Mouse (Mus musculus) liver, embryonic 13.5 days (tissue): Measurements from ENCODE around the gene Arhgap40. TPM values are rescaled to one million over a fixed set of nuclear protein-coding genes. Genes with fewer than 3 reads are reported as not detected.

Experiments used
- ATAC-seq: fragments of 200-750 bp; cut with Nextera tagmentation; 2 replicates; pipeline ENCODE4 v1.8.0; 2017; ENCODE audit warnings: low read depth, mild to moderate bottlenecking, moderate number of reproducible peaks, moderate library complexity
- DNase-seq: peaks from one replicate; pipeline ENCODE4 v3.0.0; 2022
- H3K27ac ChIP-seq: fragments of 300-500 bp; sonication (generic); 2 replicates; pipeline ENCODE4 v1.5.1; 2015; ENCODE audit warnings: moderate library complexity, mild to moderate bottlenecking, inconsistent platforms
- H3K27me3 ChIP-seq: fragments of 300-500 bp; sonication (generic); 2 replicates; pipeline ENCODE4 v1.6.1; 2015; ENCODE audit warnings: mild to moderate bottlenecking, inconsistent platforms
- H3K36me3 ChIP-seq: fragments of 300-500 bp; sonication (generic); 2 replicates; pipeline ENCODE4 v1.6.1; 2015; ENCODE audit warnings: mild to moderate bottlenecking, inconsistent platforms
- H3K4me1 ChIP-seq: fragments of 300-500 bp; sonication (generic); replicated peaks from 2 replicates; pipeline ENCODE4 v1.6.1; 2015; ENCODE audit warnings: inconsistent platforms
- H3K4me2 ChIP-seq: fragments of 300-500 bp; sonication (generic); 2 replicates; pipeline ENCODE4 v1.6.1; 2015; ENCODE audit warnings: inconsistent platforms, mild to moderate bottlenecking, moderate library complexity
- H3K4me3 ChIP-seq: fragments of 300-500 bp; sonication (generic); replicated peaks from 2 replicates; pipeline ENCODE4 v1.5.1; 2015; ENCODE audit warnings: mild to moderate bottlenecking, inconsistent platforms
- H3K9ac ChIP-seq: fragments of 300-500 bp; sonication (generic); 2 replicates; pipeline ENCODE4 v1.6.1; 2015; ENCODE audit warnings: mild to moderate bottlenecking, inconsistent platforms
- H3K9me3 ChIP-seq: fragments of 300-500 bp; sonication (generic); replicated peaks from 2 replicates; pipeline ENCODE4 v1.6.1; 2016; ENCODE audit warnings: inconsistent platforms
- WGBS: fragments of 180-500 bp; shearing (Covaris S2); methylation state at CpG from one replicate; pipeline ENCODE4 v1.1.7; 2015; ENCODE audit not compliant: insufficient replicate concordance; 5-methylcytosine and 5-hydroxymethylcytosine counted together
- polyA plus RNA-seq: library from polyadenylated mRNA; unstranded; fragments of >200 nt; fragmentation: Nextera tagmentation; extraction: Ambion mirVana; gene quantifications from 2 replicates; pipeline ENCODE4 v1.2.1, GENCODE M21; 2015

Gene Arhgap40
- polyA plus RNA-seq, 1 experiment from 2014 or later, result not detected

DNA sequence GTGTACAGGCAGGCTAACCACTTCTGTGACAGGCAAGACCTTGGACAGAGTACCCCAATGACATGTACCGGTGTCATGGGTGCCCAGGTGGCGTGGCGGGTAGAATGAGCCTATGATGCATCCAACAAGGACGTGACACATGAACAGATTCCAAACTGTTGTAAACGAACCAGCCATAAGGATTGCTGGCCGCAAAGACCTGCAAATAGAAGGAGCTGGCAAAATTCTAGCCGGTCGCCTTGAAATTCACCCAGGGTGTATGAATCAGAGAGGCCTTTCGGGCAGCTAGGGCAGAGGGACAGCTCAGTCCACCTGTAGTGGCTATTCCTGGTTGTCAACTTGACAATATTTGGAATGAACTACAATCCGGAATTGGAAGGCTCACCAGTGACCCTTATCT, 41.8 kb downstream of the Arhgap40 start:
- WGBS, result 14% methylated on average over 10 of the region's 10 CpGs
- Histone ChIP-seq H3K27ac (no peak overlapping the region), H3K9ac (no peak overlapping the region), H3K4me2 (no peak overlapping the region), H3K27me3 (peaks cover 38% of the 10 kb centered on the region), H3K4me1 (peaks cover 8% of the 10 kb centered on the region), H3K9me3 (no peaks in the 10 kb centered on the region), H3K36me3 (no peaks in the 10 kb centered on the region), H3K4me3 (no peak overlapping the region)
- DNase-seq, result no peak
- no peak for ATAC-seq

DNA sequence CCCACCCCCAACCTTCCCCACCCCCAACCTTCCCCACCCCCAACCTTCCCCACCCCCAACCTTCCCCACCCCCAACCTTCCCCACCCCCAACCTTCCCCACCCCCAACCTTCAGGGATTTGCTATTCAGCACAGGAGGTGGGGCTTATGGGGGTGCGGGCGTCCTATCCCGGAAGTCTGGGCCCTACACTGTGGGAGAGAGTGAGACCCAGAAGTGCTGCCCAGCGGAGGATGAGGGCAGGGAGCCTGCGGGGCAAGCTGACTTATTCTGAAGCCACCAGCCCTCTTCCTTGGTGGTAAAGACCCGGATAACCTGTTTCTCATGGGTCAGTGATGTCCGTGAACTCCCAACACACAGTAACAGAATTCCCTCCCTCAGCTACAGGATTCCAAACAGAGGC, 42.7 kb downstream of the Arhgap40 start:
- 3% methylated on average over 7 of the region's 7 CpGs for WGBS
- Histone ChIP-seq H3K4me2 (peak overlapping the region; percentile 50; the same call in 1 of the 2 replicates), H3K4me3 (no peak overlapping the region)

DNA sequence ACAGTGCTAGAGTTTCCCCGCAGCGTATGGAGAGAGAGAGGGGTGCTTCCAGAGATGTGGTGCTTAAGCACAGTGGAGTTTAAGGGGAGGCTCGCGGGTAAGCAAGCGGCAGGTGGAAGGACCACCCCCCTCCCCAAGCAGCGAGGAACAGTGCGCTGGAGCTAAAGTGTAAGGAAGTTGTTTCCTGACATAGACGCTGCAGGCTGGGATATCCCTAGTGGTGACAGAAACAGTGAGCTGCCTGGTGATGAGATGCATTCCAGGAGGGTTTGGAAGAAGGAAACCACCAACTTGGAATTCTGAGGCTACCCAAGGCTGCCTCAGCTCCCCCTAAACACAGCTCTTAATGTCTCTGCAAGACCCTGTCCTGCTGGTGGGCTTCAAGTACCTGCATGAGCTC, 43.2 kb downstream of the Arhgap40 start:
- Histone ChIP-seq H3K4me2 (peak overlapping the region; percentile 50), H3K9me3 (no peaks in the 10 kb centered on the region), H3K4me1 (peaks cover 8% of the 10 kb centered on the region), H3K36me3 (no peaks in the 10 kb centered on the region), H3K9ac (no peak overlapping the region), H3K27ac (no peak overlapping the region), H3K4me3 (peak overlapping the region; percentile 10; the same call in 1 of the 2 replicates), H3K27me3 (peaks cover 37% of the 10 kb centered on the region)
- DNase-seq (no peak), ATAC-seq (no peak)
- 5% methylated on average over 8 of the region's 8 CpGs for WGBS

More for the DNA sequence above, 42.7 kb downstream of the Arhgap40 start:
- Histone ChIP-seq H3K36me3 (no peaks in the 10 kb centered on the region), H3K4me1 (peaks cover 8% of the 10 kb centered on the region), H3K9me3 (no peaks in the 10 kb centered on the region), H3K9ac (no peak overlapping the region), H3K27ac (no peak overlapping the region), H3K27me3 (peaks cover 36% of the 10 kb centered on the region)
- no peak for DNase-seq
- ATAC-seq, result no peak

DNA sequence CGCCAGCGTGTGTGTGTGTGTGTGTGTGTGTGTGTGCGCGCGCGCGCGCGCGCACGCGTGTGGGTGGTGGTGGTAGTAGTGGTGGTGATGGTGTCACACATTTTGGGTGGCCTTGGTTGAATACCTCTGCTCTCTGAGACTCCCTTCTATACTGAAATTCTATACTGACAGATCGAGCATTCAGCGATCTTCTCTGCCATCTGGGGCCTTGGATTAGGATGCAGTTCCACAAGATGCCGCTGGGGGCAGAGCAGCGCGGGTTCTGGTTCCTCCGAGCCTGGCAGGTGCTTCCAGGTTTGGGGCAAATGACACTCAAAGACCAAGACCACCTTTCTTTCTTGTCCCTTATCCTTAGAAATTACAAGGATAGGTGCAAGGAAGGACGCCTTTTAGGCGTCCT, 43.6 kb downstream of the Arhgap40 start:
- H3K9ac ChIP-seq, result no peak overlapping the region
- no peaks in the 10 kb centered on the region for H3K36me3 ChIP-seq
- peak; percentile 29 for DNase-seq
- H3K4me1 ChIP-seq, result peaks cover 8% of the 10 kb centered on the region
- peak overlapping the region; percentile 10; the same call in 1 of the 2 replicates for H3K4me3 ChIP-seq
- 1% methylated on average over 20 of the region's 20 CpGs for WGBS
- H3K27me3 ChIP-seq, result peaks cover 41% of the 10 kb centered on the region
- H3K27ac ChIP-seq, result no peak overlapping the region
- peak overlapping the region; percentile 50 for H3K4me2 ChIP-seq
- no peak for ATAC-seq
- H3K9me3 ChIP-seq, result no peaks in the 10 kb centered on the region

DNA sequence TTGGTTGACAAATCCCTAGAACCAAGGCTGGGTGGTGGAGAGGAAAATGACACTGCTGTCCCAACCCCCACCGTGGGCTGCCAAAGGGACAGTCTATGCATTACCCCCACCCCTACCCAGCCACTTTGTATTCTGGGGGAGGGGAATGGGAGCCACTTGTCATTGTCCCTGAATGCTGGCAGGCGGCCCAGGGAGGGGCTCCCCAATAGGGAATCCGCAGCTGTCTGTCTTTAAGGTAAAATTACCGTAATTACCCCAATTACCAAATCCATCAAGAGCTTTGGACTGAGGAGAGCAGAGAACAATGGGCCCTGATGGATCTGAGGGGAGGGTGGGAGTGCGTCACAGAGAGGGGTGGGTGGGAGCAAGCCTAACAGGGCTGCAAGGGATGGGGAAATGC, 44.2 kb downstream of the Arhgap40 start:
- Histone ChIP-seq H3K4me2 (no peak overlapping the region), H3K27me3 (peaks cover 41% of the 10 kb centered on the region), H3K9me3 (no peaks in the 10 kb centered on the region), H3K4me3 (no peak overlapping the region), H3K36me3 (no peaks in the 10 kb centered on the region), H3K4me1 (peaks cover 8% of the 10 kb centered on the region), H3K27ac (no peak overlapping the region), H3K9ac (no peak overlapping the region)
- ATAC-seq (no peak), DNase-seq (no peak)
- WGBS, result 16% methylated on average over 5 of the region's 5 CpGs

DNA sequence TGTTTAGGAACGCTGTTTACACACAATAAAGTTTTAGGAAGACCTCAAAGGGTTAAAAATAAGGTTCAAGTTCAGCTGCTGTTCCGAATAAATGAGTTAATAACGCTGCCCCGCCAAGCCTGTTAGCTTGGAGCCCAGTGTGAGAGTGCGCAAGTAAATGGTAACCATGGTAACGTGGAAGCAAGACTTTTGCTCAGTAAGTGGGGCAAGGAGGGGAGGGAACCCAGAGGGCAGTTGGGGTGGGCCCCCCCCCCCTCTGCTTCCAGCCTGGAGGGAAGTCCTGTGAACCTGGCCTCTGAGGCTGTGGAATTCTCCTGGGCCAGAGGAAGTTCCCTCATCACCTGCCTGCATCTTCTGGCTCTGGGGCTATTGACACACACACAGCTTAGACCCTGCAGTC, 47.3 kb downstream of the Arhgap40 start:
- no peaks in the 10 kb centered on the region for H3K9me3 ChIP-seq
- peaks cover 8% of the 10 kb centered on the region for H3K4me1 ChIP-seq
- H3K4me2 ChIP-seq, result no peak overlapping the region
- H3K4me3 ChIP-seq, result no peak overlapping the region
- H3K27ac ChIP-seq, result no peak overlapping the region
- no peak overlapping the region for H3K9ac ChIP-seq
- 59% methylated on average over 6 of the region's 6 CpGs for WGBS
- ATAC-seq (no peak), DNase-seq (no peak)
- peaks cover 33% of the 10 kb centered on the region for H3K27me3 ChIP-seq
- no peaks in the 10 kb centered on the region for H3K36me3 ChIP-seq

DNA sequence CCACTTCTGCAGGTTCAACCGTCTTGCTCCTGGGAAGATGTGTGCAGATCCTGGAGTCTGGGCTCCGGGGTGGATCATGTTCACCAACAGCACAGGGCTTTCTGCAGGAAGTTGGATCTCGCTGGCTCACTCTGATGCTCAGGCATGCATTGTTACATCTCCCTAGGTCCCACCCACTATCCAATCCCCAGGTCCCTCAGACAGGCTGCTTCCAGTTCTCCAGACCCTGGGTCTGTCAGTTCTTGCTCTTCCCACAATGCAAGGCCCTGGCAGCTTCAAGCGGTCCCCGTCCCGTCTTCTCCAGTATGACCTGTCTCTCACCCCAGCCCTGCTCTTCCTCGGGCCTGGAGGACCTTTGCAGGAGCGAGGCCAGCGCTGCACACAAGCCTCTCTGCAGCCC, 48.2 kb downstream of the Arhgap40 start:
- 16% methylated on average over 9 of the region's 9 CpGs for WGBS
- Histone ChIP-seq H3K9ac (no peak overlapping the region), H3K27me3 (peaks cover 34% of the 10 kb centered on the region), H3K4me1 (peaks cover 3% of the 10 kb centered on the region), H3K4me3 (no peak overlapping the region), H3K4me2 (no peak overlapping the region), H3K36me3 (no peaks in the 10 kb centered on the region), H3K9me3 (no peaks in the 10 kb centered on the region), H3K27ac (no peak overlapping the region)
- ATAC-seq (no peak), DNase-seq (no peak)

DNA sequence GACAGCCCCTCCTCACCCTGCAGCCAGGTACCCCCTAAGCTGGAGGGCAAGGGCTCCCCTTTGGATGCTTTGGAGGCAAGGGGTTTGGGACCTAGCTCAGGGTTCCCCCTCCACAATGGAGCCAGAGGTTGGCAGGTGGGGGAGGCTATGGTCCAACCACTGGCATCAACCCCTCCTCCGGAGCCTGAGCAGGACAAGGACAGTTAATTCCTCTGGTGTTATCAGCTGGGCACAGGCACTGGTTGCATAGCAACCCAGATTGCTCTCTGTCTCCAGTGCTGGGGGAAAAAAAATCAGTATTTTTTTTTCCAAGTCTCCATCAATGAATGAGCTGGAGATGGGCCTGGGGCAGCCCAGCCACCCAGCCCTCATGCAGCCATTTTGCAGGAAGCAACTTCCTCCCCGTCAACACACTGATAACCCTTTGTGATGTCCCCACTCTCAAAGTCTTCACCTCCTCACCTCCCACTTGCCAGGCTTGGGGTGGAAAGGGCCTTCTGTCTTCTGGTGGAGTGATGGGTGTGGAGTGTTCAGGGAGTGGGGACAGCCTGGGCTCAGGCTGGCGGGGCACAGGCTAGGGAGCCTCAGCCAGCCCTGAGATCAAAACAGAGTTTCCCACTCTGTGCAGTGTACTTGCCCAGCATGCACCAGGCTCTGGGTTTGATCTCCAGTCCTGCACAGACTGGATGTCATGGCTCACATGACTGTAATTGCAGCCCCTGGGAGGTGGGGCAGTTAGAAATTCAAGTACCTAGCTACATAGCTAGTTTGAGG, 49.0 kb downstream of the Arhgap40 start:
- Histone ChIP-seq H3K27me3 (peaks cover 34% of the 10 kb centered on the region), H3K9ac (no peak overlapping the region), H3K4me1 (no peaks in the 10 kb centered on the region), H3K9me3 (no peaks in the 10 kb centered on the region), H3K27ac (no peak overlapping the region), H3K4me3 (no peak overlapping the region), H3K4me2 (no peak overlapping the region), H3K36me3 (no peaks in the 10 kb centered on the region)
- 18% methylated on average over 3 of the region's 3 CpGs for WGBS
- DNase-seq, result no peak
- ATAC-seq, result no peak

DNA sequence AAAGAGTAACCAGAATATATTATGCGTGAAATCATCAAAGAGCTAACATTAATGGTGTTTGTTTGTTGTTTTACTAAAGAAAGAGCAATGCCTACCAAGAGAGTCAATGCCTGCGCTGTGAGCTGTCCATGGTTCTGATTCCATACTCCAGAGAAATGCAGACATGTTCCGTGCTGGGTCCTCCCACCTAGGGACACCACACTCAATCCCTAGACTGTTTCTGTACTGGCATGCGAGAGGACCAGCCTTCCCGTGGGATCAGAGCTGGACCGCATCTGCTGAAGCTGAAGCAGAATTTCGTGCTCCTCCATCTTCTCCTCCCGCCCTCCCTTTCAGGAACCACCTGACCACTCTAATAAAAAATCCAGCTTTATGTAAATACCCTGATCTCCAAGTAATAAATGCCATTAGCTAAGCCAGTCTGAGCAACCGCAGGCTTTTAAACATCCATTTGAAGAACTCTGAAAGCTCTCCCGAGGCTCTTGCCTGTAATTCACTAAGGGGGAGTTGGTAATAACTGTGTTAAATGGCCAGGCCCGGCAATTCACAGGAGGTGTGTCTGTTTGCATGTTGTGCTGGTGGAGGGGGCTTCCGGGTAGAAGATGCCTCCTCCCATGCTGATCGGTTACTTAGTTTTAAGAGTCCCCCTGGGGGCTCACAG, 58.0 kb downstream of the Arhgap40 start:
- H3K9ac ChIP-seq, result no peak overlapping the region
- no peak overlapping the region for H3K4me3 ChIP-seq
- DNase-seq (peak; percentile 11), ATAC-seq (no peak)
- H3K4me1 ChIP-seq, result no peaks in the 10 kb centered on the region
- WGBS, result 21% methylated on average over 13 of the region's 13 CpGs
- no peaks in the 10 kb centered on the region for H3K36me3 ChIP-seq
- H3K9me3 ChIP-seq, result no peaks in the 10 kb centered on the region
- no peak overlapping the region for H3K4me2 ChIP-seq
- peaks cover 10% of the 10 kb centered on the region for H3K27me3 ChIP-seq
- H3K27ac ChIP-seq, result no peak overlapping the region

DNA sequence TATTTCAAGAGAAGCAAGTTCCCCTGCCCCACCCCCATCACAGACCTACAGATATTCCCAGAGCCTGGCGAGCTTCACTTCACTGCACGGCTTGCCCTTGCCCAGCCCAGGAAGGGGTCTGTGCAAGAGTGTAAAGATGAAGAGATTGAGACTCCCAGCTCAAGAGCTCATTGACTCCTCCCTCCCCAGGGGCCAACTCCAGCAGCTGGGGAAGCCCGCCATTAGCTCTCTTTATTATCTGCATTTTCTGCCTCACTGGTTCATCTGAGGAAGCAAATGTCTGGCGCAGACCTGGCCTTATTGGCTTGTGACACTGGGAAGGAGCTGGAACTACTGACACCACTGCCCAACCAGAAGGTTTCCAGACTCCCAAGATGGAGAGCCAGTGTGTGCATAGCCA, 67.4 kb downstream of the Arhgap40 start:
- no peaks in the 10 kb centered on the region for H3K36me3 ChIP-seq
- DNase-seq, result no peak
- no peak for ATAC-seq
- no peaks in the 10 kb centered on the region for H3K9me3 ChIP-seq
- peaks cover 6% of the 10 kb centered on the region for H3K4me1 ChIP-seq
- H3K9ac ChIP-seq, result no peak overlapping the region
- H3K27ac ChIP-seq, result no peak overlapping the region
- no peak overlapping the region for H3K4me2 ChIP-seq
- H3K27me3 ChIP-seq, result no peaks in the 10 kb centered on the region
- H3K4me3 ChIP-seq, result no peak overlapping the region
- WGBS, result 49% methylated on average over 4 of the region's 4 CpGs

DNA sequence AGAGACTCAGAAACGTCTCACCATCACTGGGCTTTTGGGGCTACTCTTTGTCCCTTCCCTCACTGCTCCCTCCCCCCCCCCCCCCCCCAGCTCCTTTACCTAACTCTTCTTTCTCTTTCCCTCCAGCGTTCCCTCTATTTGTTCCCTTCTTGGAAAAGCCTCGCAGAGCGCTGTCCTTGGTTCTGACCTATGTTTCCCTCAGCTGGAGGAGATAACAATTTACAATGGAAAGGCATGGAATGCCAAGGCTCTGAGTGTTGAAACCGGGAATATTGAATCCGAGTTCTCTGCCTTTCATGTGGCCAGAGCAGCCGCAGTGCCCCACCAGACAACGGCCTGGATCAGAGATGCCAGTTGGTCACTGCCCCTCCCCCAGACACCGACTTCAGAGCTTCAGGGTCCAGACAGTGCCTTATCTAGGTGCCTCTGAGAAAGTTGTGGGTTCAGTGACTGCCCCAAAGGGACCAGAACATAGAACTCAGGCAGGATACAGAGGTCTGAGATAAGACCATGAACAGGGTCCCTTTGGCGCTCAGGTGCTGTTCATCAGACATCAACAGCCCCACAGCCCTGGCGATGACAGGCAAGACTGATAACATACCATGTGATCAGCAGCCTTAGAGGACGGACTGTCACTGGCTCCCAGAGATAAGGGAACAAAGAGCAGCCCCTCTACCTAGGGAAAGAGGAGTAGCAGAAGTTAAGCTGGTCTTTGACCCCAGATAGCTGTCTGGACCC, 72.2 kb downstream of the Arhgap40 start:
- H3K4me3 ChIP-seq, result no peak overlapping the region
- no peaks in the 10 kb centered on the region for H3K9me3 ChIP-seq
- H3K4me2 ChIP-seq, result peak overlapping the region; percentile 15
- peaks cover 10% of the 10 kb centered on the region for H3K4me1 ChIP-seq
- 4% methylated on average over 12 of the region's 12 CpGs for WGBS
- DNase-seq, result peak; percentile 35
- no peak overlapping the region for H3K9ac ChIP-seq
- H3K27me3 ChIP-seq, result peaks cover 13% of the 10 kb centered on the region; the same call in 1 of the 2 replicates
- H3K27ac ChIP-seq, result no peak overlapping the region
- ATAC-seq, result peak; percentile 90
- no peaks in the 10 kb centered on the region for H3K36me3 ChIP-seq
